Mouse (Mus musculus) hindbrain, embryonic 12.5 days (tissue): Measurements from ENCODE around the gene Fbxl18. TPM values are rescaled to one million over a fixed set of nuclear protein-coding genes. Genes with fewer than 3 reads are reported as not detected.
A peak's percentile ranks its signal among the peaks of the same experiment; 100 is the strongest.

Experiments
- ATAC-seq: fragments of 200-750 bp; cut with Nextera tagmentation; 2 replicates; pipeline ENCODE4 v1.8.0; 2017; ENCODE audit warnings: moderate TSS enrichment; ENCODE audit not compliant: low FRiP score
- H3K27ac ChIP-seq: fragments of 300-500 bp; sonication (generic); 2 replicates; pipeline ENCODE4 v1.5.1; 2016; ENCODE audit warnings: mild to moderate bottlenecking
- H3K27me3 ChIP-seq: fragments of 300-500 bp; sonication (generic); 2 replicates; pipeline ENCODE4 v1.6.1; 2016; ENCODE audit warnings: mild to moderate bottlenecking
- H3K36me3 ChIP-seq: fragments of 300-500 bp; sonication (generic); 2 replicates; pipeline ENCODE4 v1.6.1; 2016; ENCODE audit warnings: mild to moderate bottlenecking
- H3K4me1 ChIP-seq: fragments of 300-500 bp; sonication (generic); 2 replicates; pipeline ENCODE4 v1.6.1; 2016
- H3K4me2 ChIP-seq: fragments of 300-500 bp; sonication (generic); replicated peaks from 2 replicates; pipeline ENCODE4 v1.6.1; 2016; ENCODE audit warnings: mild to moderate bottlenecking
- H3K4me3 ChIP-seq: fragments of 300-500 bp; sonication (generic); 2 replicates; pipeline ENCODE4 v1.5.1; 2016; ENCODE audit warnings: mild to moderate bottlenecking
- H3K9ac ChIP-seq: fragments of 300-500 bp; sonication (generic); 2 replicates; pipeline ENCODE4 v1.6.1; 2016; ENCODE audit warnings: mild to moderate bottlenecking, moderate library complexity
- H3K9me3 ChIP-seq: fragments of 300-500 bp; sonication (generic); replicated peaks from 2 replicates; pipeline ENCODE4 v1.6.1; 2016; ENCODE audit warnings: mild to moderate bottlenecking
- WGBS: fragments of 180-500 bp; shearing (Covaris S2); methylation state at CpG from one replicate; pipeline ENCODE4 v1.1.7; 2016; 5-methylcytosine and 5-hydroxymethylcytosine counted together
- polyA plus RNA-seq: library from polyadenylated mRNA; unstranded; fragments of >200 nt; fragmentation: Nextera tagmentation; extraction: Ambion mirVana; gene quantifications from 2 replicates; pipeline ENCODE4 v1.2.1, GENCODE M21; 2016

Fbxl18 gene
- polyA plus RNA-seq = 24.6 and 26.9 TPM in 2 replicates

DNA sequence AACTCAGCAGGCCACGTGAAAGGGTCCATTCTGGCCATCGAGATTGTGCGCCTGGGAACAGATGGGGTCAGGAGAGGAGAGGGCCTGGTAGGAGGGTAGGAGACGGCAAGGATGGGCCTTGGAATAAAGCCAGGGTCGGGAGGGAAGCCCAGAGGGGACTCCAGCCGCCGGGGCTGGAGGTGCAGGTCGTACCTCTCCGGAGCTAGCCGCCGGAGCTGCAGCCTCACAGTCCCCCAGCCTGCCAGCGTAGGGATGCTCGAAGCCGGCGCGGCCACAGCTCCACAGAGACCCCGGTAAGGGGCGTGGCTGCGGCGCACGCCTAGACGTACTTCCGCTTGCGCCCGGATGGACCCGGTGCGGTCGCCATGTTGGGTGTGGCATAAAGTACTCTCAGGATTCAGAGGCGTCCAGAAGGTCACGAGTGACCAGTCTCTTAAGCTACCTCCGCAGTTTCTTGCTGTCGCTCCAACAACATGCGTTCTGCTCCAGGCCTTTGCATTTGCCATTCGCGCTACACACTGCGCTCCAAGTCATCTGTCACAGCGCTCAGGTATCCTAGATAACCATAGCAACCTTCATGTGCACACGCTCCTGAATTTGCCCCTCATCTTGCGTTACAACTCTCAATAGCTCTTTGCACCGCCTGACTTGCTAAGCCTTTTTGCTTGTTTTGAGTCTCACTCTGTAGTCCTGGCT lies at the start of gene Fbxl18:
Gene Fbxl18 (minus strand): TSS at position 504 of the 696 bp plus-strand sequence.
- peak; percentile 95 for ATAC-seq
- Histone ChIP-seq H3K9ac (peak within 1 kb of the TSS; percentile 85), H3K9me3 (no peaks in the 10 kb centered on the region), H3K4me2 (peak within 1 kb of the TSS; percentile 93), H3K27ac (peak within 1 kb of the TSS; percentile 86), H3K4me1 (peaks cover 17% of the 10 kb centered on the region), H3K4me3 (peak within 1 kb of the TSS; percentile 79), H3K36me3 (peaks cover 11% of the 10 kb centered on the region), H3K27me3 (no peaks in the 10 kb centered on the region)
- WGBS = under 1% methylated on average over 36 of the region's 40 CpGs

DNA sequence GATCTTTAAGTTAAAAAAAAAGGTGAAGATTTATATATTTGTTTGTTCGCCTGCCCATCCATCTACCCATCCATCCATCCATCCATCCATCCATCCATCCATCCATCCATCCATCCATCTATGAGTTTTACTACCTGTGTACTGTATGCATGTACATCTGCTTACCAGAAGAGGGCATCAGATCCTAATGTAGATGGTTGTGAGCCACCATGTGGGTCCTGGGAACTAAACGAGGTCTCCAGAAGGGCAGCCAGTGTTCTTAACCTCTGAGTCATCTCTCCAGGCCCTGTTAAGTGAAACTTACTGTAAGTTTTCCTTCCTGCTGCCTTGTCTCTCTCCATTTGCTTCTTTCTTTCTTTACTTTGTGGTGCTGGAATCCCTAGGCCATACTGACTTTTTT lies 45.2 kb upstream of the Fbxl18 start:
- H3K27me3 ChIP-seq = no peaks in the 10 kb centered on the region
- ATAC-seq = no peak
- H3K9me3 ChIP-seq = no peaks in the 10 kb centered on the region
- WGBS = 54% methylated on average over 2 of the region's 2 CpGs
- no peak overlapping the region for H3K4me2 ChIP-seq
- H3K27ac ChIP-seq = no peak overlapping the region
- no peak overlapping the region for H3K9ac ChIP-seq
- H3K36me3 ChIP-seq = no peaks in the 10 kb centered on the region
- H3K4me1 ChIP-seq = peaks cover 3% of the 10 kb centered on the region
- H3K4me3 ChIP-seq = no peak overlapping the region

DNA sequence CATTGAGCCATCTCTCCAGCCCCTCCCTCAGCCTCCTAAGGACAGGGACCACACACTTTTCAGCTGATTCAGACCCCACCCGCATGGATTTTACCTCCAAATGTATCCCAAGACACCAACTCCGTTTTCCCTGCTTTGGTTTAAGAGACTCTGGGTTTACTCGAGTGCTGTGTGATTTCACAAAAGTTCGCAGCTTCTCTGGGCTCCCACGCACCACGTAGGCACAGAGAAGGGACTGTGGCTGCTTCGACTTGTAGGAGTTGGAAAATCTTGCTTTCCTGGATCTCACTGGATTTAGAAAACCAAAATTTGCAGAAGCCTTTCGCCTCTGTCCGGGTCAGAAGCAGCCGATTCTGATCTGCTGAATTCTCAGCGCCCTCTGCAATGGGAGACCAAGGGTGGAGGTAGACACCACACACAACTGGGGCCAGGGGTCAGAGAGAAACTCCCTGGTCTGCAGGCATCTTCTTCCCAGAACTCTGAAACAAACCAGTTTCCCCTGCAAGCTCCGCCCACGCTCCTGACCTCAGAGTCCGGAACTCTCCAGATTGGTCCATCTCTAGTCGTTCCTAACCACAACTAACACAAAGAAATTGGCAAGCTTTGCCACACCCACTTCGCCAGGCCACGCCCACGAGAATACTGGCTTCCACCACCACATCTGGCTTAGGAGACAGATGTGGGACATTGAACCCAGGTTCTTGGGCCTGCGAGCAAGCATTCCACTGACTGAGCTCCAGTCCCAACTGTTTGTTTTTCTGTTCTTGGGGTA lies 42.9 kb upstream of the Fbxl18 start:
- Histone ChIP-seq H3K9ac (no peak overlapping the region), H3K9me3 (no peaks in the 10 kb centered on the region), H3K4me2 (no peak overlapping the region), H3K4me1 (peaks cover 3% of the 10 kb centered on the region), H3K36me3 (no peaks in the 10 kb centered on the region), H3K4me3 (no peak overlapping the region), H3K27me3 (no peaks in the 10 kb centered on the region), H3K27ac (no peak overlapping the region)
- no peak for ATAC-seq
- 38% methylated on average over 19 of the region's 19 CpGs for WGBS

DNA sequence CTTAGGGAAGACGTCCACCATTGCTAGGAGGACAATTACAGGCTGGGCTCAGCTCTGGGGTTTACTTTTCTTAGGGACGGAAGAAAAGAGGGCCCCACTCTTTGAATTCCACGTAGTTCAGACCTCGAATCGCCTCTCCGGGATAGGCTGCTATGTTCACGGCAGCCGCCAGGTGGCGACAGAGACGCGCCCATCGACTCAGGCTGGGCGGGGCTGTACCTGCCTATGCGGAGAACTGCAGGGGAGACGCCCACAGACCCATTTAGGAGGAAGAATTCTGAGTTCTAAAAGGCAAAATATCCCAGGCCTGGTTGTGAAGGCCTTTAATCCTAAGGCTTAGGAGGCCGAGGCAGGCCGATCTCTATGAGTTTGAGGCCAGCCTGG lies 41.1 kb upstream of the Fbxl18 start:
- WGBS = 4% methylated on average over 17 of the region's 17 CpGs

DNA sequence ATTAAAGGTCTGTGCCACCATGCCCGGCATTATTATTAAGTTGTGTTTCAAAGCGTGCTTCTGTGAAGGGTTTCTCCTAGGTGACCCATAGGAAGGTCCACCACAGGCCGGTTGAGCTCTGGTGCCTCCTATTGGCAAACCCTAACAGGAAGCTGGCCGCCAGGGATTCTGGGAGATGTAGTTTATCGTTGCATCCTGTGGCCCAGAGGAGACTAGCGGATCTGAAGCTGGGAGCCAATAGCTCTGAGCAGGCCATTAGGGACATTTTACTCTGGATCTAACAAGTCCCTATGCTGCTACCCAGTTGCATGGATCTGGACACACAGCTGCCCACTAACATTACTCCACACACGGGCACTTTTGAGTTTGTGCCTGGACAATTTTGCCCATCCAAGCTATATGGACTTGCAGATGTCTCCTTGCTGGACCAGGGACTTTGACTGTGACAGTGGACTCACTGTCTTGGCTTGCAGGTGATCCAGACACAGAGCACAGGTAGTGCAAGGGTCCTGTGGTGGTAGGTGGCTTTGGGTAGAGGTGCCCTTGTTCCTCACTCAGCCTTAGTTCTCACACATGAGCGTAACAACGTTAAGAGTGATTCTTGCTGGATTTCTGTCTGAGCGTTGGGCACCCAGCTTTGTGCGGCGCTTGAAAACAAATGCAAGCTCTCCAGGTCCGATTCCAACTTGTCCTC lies 40.6 kb upstream of the Fbxl18 start:
- WGBS = 15% methylated on average over 13 of the region's 13 CpGs
- H3K9ac ChIP-seq = no peak overlapping the region
- H3K4me1 ChIP-seq = peaks cover 3% of the 10 kb centered on the region
- peak; percentile 56 for ATAC-seq
- H3K36me3 ChIP-seq = no peaks in the 10 kb centered on the region
- H3K27ac ChIP-seq = no peak overlapping the region
- peak overlapping the region; percentile 32 for H3K4me2 ChIP-seq
- H3K4me3 ChIP-seq = no peak overlapping the region
- no peaks in the 10 kb centered on the region for H3K9me3 ChIP-seq
- H3K27me3 ChIP-seq = no peaks in the 10 kb centered on the region

More for the DNA sequence above, 41.1 kb upstream of the Fbxl18 start:
- no peaks in the 10 kb centered on the region for H3K27me3 ChIP-seq
- no peak overlapping the region for H3K27ac ChIP-seq
- no peak overlapping the region for H3K9ac ChIP-seq
- peaks cover 3% of the 10 kb centered on the region for H3K4me1 ChIP-seq
- H3K4me3 ChIP-seq = no peak overlapping the region
- no peaks in the 10 kb centered on the region for H3K9me3 ChIP-seq
- peak overlapping the region; percentile 32 for H3K4me2 ChIP-seq
- peak; percentile 48 for ATAC-seq
- H3K36me3 ChIP-seq = no peaks in the 10 kb centered on the region

DNA sequence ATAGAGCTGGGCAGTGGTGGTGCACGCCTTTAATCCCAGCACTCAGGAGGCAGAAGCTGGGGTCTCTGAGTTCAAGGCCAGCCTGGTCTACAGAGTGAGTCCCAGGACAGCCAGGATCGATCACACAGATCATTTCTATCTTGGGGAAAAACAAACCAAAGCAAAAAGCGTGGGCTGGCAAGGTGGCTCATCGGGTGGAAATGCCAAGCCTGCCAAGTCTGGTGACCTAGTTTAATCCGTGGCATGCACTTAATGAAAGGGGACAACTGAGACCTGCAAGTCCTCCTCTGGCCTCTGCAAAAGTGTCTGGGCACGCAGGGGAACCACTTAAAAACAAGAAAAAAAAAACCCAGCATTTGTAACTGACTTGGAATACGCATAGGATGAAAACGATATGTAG lies 37.5 kb upstream of the Fbxl18 start:
- no peak for ATAC-seq
- Histone ChIP-seq H3K4me2 (no peak overlapping the region), H3K27me3 (peaks cover 13% of the 10 kb centered on the region), H3K9ac (no peak overlapping the region), H3K27ac (no peak overlapping the region), H3K4me1 (peaks cover 8% of the 10 kb centered on the region), H3K36me3 (no peaks in the 10 kb centered on the region), H3K4me3 (no peak overlapping the region), H3K9me3 (no peaks in the 10 kb centered on the region)
- 83% methylated on average over 8 of the region's 8 CpGs for WGBS

DNA sequence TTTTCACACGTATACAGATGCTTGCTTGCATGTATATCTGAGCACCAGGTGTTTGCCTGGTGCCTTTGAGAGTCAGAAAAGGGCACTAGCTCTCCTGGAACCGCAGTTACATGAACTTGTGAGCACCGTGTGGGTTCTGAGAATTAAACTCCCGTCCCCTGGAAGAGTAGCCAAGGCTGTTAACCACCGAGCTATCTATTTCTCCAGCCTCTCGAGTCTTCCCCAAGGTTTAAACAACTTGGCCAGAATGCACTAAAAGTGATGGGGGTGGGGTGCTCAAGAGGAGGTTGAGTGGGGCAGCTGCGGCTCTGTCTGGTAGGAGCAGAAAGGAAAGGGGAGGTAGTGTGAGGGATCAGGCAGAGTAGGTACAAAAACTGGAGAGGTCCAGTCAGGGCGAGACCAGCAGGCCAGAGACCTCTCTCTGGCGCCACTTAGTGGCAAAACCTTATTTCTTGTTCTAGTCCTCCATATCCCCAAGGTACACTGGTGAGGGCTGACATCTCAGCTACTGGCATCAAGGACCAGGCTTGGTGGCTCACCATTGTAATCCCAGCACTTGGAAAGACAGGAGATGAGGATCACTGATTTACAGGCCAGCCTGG lies 37.0 kb upstream of the Fbxl18 start:
- H3K27me3 ChIP-seq = peaks cover 16% of the 10 kb centered on the region
- no peaks in the 10 kb centered on the region for H3K9me3 ChIP-seq
- H3K4me3 ChIP-seq = no peak overlapping the region
- H3K4me1 ChIP-seq = peaks cover 8% of the 10 kb centered on the region
- no peak overlapping the region for H3K9ac ChIP-seq
- H3K27ac ChIP-seq = no peak overlapping the region
- H3K4me2 ChIP-seq = no peak overlapping the region
- no peak for ATAC-seq
- no peaks in the 10 kb centered on the region for H3K36me3 ChIP-seq
- 28% methylated on average over 9 of the region's 9 CpGs for WGBS

DNA sequence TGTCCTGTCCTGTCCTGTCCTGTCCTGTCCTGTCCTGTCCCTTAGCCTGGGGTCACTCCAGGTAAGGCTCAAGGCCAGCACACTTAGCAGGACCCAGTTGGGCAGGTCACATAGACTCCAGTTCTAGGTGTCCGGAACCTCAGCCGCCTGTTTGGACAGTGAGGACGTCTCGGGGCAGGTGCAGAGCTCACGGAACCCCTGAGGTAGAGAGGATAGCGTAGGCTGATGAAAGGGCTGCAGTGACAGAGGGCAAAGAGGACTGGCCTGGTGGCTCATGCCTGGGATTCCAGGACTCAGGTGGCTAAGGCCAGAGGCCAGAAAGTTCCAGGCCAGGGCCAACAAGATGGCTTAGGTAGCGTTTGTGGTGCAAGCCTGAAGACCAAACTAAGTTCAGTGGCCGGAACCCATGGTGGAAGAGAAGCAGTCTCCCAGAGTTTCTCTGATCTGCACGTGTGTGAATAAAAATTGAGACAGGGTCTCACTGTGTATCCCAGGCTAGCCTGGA lies 36.1 kb upstream of the Fbxl18 start:
- Histone ChIP-seq H3K4me1 (peaks cover 12% of the 10 kb centered on the region), H3K27ac (no peak overlapping the region), H3K4me3 (no peak overlapping the region), H3K9me3 (no peaks in the 10 kb centered on the region), H3K27me3 (peaks cover 16% of the 10 kb centered on the region), H3K9ac (no peak overlapping the region), H3K36me3 (no peaks in the 10 kb centered on the region), H3K4me2 (no peak overlapping the region)
- no peak for ATAC-seq
- WGBS = 90% methylated on average over 9 of the region's 9 CpGs

DNA sequence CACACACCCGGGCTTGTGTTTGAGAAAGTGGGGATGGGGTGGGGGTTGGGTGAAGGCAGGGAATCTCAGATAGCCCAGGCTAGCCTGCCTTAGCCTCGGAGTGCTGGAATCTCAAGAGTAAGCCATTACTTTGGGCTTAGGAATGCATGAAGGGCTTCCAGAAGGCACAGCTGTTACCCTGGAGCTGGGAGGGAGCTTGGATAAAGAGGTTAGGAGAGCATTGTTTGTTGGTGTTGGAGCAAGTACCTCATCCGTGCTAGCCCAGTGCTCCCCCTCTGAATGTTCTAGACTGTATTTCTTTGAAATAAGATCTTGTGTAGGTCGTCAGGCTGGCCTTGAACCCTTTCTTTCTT lies 34.2 kb upstream of the Fbxl18 start:
- H3K9ac ChIP-seq = peak overlapping the region; percentile 63
- no peaks in the 10 kb centered on the region for H3K9me3 ChIP-seq
- H3K27ac ChIP-seq = no peak overlapping the region; the same call in 1 of the 2 replicates
- H3K4me3 ChIP-seq = peak overlapping the region; percentile 40
- H3K4me1 ChIP-seq = peaks cover 14% of the 10 kb centered on the region
- WGBS = 20% methylated on average over 4 of the region's 4 CpGs
- H3K4me2 ChIP-seq = peak overlapping the region; percentile 64
- no peaks in the 10 kb centered on the region for H3K36me3 ChIP-seq
- peaks cover 16% of the 10 kb centered on the region for H3K27me3 ChIP-seq
- no peak for ATAC-seq

DNA sequence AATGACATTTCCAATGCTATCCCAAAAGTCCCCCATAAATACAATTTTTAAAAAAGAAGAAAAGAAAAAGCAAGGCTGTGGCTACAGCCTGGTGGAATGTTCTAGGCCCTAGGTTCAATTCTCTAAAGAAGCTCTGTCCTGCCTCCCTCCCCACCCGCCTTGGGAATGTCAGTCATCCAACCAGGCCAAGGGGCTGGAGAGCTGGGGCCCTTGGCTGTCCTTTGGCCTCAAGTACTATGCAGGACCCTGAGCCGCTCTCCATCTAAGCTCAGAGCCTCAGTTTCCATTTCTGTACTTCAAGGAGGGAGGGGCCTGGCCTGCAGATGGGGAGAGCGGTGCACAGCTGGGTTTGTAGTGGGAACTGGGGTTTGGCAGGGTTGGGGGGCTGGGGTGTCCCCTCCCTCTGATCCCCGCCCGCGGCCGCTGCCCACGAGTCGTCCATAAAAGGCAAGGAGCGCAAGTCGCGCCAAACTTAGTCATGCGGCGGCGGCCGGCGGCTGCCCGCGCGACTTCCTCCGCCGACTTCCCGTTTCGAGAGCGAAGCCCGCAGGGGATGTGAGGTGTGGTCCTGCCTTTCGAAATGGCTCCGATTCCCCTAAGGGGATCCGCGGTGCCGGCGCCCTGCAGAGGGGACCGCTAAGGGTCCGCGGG lies 33.7 kb upstream of the Fbxl18 start:
- no peak overlapping the region; the same call in 1 of the 2 replicates for H3K27ac ChIP-seq
- peak overlapping the region; percentile 63 for H3K9ac ChIP-seq
- peaks cover 15% of the 10 kb centered on the region for H3K4me1 ChIP-seq
- H3K4me3 ChIP-seq = peak overlapping the region; percentile 40
- WGBS = 4% methylated on average over 34 of the region's 35 CpGs
- no peaks in the 10 kb centered on the region for H3K36me3 ChIP-seq
- H3K27me3 ChIP-seq = peaks cover 16% of the 10 kb centered on the region
- ATAC-seq = no peak
- H3K4me2 ChIP-seq = peak overlapping the region; percentile 64
- H3K9me3 ChIP-seq = no peaks in the 10 kb centered on the region

DNA sequence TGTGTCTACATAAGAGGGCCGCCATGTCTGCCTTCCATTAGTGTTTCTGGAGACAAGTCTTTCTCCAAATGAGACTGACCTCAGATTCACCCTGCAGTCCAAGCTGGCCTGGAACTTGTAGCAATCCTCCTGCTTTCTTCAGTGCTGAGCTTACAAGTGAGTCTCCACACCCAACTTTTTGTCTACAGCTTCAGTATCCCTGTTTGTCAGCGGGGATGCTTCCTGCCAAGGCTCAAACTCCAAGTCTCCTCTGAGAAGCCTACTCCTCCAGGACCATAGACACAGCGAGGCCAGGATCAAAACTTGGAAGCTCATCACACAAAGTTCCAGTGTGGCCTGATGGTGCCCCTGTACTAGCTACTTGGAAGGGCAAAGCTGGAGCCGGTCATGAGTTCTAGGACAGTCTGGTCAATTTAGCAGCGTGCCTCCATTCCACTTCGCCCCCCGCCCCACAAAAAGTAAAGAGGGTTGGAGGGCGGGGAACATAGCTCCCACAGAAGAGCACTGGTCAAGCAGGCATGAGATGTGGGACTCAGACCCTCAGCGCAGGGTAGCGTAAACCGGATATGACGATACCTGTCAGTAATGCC lies 32.2 kb upstream of the Fbxl18 start:
- H3K4me3 ChIP-seq = no peak overlapping the region
- WGBS = 95% methylated on average over 12 of the region's 12 CpGs
- no peaks in the 10 kb centered on the region for H3K9me3 ChIP-seq
- ATAC-seq = no peak
- H3K9ac ChIP-seq = no peak overlapping the region
- no peak overlapping the region for H3K27ac ChIP-seq
- H3K36me3 ChIP-seq = no peaks in the 10 kb centered on the region
- no peak overlapping the region for H3K4me2 ChIP-seq
- peaks cover 15% of the 10 kb centered on the region for H3K4me1 ChIP-seq
- H3K27me3 ChIP-seq = peaks cover 16% of the 10 kb centered on the region
